In genomic region chr4:28698171-28698570, GRCm38 (mm10) we compare ENCODE assay signal across 16 mouse cellular contexts.
"Had no signal": no experiment of that assay in that cellular context is flagged by ENCODE, and none has a peak within 500 bp of the region (broad histone marks: within the 10 kb centered on the region; RNA-seq: fewer than 3 reads in every experiment).

No protein-coding gene starts in this region.

- H3K4me2 ChIP-seq: liver, embryonic 11.5 days; liver, embryonic 15.5 days; midbrain, embryonic 13.5 days had no signal

- ATAC-seq: inflammation-experienced regulatory T-cells, adult 6 months; intestine, postnatal 0 days; lung, postnatal 0 days; midbrain, embryonic 13.5 days had no signal

- H3K9ac ChIP-seq: liver, embryonic 15.5 days; midbrain, embryonic 13.5 days had no signal

- DNase-seq: kidney, adult 8-10 months; kidney, postnatal 36 days; lung, adult 2 months; lung, postnatal 36 days; right cerebral cortex, postnatal 4 days; spleen, adult 18-20 months; thymus, adult 2 months; thymus, postnatal 36 days had no signal

- H3K27ac ChIP-seq: kidney, postnatal 0 days; limb, embryonic 10.5 days; liver, embryonic 15.5 days; midbrain, embryonic 13.5 days had no signal

- H3K4me3 ChIP-seq: limb, embryonic 10.5 days; liver, embryonic 15.5 days; midbrain, embryonic 13.5 days had no signal

- H3K9me3 ChIP-seq: limb, embryonic 10.5 days; liver, embryonic 15.5 days; midbrain, embryonic 13.5 days had no signal

- H3K4me1 ChIP-seq: limb, embryonic 10.5 days; liver, embryonic 15.5 days; midbrain, embryonic 13.5 days had no signal

- H3K27me3 ChIP-seq: liver, embryonic 15.5 days; midbrain, embryonic 13.5 days had no signal

- H3K36me3 ChIP-seq: limb, embryonic 10.5 days; liver, embryonic 15.5 days; midbrain, embryonic 13.5 days had no signal
